Mouse (Mus musculus) naive thymus-derived CD4-positive, alpha-beta T cell, adult 2 months (primary cell): Measurements from ENCODE around the gene N4bp2.
"Not testable (repeated sequence)": the region's sequence is repeated elsewhere in the genome, so short reads cannot be mapped to it uniquely, and the experiment has no call there.

Experiments
- DNase-seq: peaks from one replicate; pipeline ENCODE4 v3.0.0-alpha.2; 2011; ENCODE audit warnings: low read depth

The N4bp2 gene

DNA sequence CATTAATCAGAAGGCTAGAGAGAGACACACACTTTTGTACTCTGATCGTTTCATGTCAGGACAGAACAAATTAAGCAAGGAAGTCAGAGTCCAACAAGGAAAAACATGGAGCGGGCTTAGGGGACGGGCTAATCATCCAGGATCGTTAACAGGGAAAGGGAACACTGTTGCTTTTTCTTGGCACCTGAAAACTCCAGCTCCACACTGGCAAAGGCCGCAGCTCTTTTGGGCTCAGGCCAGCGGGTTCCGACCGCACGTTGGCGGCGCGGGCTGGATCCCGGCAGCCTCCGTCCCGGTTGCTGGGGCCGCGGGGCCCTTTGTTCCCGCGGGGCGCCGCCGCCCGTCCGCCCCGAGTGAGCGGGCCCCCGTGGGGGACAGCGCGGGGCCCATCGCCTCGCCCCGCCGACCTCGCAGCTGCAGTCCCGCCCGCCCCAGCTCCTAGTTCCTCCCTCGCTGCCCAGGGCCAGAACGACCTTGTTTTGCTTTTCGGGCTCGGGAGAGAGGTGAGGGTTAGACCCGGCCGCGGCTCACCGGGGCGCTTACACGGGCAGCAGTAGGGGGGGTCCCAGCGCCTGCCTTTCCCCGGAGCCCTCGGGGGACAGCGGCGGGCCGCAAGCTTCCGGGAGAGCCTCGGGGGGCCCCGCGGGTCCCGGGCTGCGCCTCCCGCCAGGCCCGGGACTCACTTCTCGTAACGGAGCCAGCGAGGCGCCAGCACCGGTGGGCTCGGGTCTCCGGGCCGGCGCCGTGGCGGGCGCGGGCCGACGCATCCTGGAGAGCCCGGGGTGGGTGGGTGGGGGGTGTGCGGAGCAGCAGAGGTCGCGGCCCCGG is at the start of gene N4bp2:
Gene N4bp2 (plus strand): TSS at position 434 of the 828 bp plus-strand sequence.
- peak; percentile 64 for DNase-seq

DNA sequence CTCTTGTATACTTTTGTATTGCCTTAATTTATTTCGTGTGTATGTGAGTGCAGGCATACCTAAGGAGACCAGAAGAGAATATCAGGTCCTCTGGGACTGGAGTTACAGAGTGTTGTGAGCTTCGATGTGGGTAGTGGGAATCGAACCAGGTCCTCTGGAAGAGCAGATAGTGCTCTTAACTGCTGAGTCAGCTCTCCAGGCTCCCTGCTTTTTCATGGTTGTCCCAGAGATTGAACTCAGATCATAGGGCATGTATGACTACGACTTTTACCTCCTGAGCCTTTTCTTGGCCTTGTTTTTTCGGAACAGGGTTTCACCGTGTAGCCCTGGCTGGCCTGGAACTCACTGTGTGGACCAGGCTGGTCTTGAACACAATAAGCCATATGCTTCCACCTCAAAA is 48.2 kb upstream of the N4bp2 start:
- DNase-seq, result no peak

GRCm38 (mm10) chr5:65717063-65717902 is 46.0 kb upstream of the N4bp2 start:
- no peak for DNase-seq

DNA sequence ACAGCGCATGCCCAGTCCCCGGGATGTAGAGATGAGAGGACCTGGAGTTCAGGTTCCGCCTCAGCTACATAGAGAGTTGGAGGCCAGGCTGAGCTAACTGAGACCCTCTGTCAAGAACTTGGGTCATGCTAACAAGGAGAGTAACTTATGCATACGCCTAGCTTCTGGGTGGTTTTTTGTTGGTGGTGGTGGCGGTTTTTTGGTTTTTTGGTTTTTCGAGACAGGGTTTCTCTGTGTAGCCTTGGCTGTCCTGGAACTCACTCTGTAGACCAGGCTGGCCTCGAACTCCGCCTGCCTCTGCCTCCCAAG is 45.5 kb upstream of the N4bp2 start:
- not testable (repeated sequence) for DNase-seq

- no peak for DNase-seq
These were observed 45.0 kb upstream of the N4bp2 start for GRCm38 (mm10) chr5:65718368-65718767.

GRCm38 (mm10) chr5:65724311-65725054 is 38.8 kb upstream of the N4bp2 start:
- DNase-seq, result peak; percentile 85

- DNase-seq, result no peak
These were observed 31.9 kb upstream of the N4bp2 start for GRCm38 (mm10) chr5:65731173-65732007.

DNA sequence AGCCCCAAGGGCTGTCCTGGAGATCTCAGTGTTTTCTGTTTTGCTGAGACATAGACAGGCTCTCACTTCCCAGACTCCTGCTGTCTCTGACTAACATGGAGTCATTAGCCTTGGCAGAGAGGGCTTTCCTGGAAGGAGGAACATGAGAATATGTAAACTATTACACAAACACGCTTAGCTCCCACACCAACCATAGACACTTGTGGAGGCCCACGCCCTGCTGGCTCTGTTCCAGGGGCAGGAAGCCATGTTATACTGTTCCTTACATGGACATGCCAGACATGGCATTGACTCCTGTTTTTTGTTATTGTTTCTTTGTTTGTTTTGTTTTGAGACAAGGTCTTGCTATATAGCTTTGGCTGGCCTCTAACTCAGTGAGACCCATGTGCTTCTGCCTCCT is 27.7 kb upstream of the N4bp2 start:
- DNase-seq, result no peak

DNA sequence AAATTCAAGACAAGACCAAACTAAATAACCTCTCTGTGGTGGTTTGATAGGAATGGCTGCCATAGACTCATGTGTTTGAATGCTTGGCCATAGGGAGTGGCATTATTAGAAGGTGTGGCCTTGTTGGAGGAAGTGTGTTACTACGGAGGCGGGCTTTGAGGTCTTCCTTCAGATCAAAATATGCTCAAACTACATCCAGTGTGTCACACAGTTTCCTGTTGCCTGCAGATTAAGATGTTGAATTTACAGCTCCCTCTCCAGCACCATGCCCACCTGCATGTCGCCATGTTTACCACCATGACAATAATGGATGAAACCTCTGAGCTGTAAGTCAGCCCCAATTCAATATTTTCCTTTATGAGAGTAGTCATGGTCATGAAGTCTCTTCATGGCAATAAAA is 24.0 kb upstream of the N4bp2 start:
- peak; percentile 15 for DNase-seq

DNA sequence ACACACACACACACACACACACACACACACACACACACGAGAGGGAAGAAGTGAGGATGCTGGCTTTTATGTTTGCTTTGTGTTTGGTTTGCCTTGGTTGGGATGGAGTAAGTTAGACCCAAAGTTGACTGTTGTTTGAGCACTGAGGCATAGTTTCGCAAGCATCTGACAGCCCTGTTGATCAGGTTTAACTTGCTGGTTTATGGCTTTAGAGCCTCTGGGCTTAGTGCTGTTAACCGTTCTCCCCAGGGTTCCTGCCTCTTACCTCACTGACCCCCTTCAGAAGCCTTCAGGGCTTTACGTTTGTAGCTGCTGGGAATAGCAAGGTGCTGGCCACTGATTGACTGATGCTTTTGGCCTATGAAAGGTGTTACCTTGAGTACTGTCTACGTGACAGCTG is 16.4 kb upstream of the N4bp2 start:
- DNase-seq, result no peak

DNA sequence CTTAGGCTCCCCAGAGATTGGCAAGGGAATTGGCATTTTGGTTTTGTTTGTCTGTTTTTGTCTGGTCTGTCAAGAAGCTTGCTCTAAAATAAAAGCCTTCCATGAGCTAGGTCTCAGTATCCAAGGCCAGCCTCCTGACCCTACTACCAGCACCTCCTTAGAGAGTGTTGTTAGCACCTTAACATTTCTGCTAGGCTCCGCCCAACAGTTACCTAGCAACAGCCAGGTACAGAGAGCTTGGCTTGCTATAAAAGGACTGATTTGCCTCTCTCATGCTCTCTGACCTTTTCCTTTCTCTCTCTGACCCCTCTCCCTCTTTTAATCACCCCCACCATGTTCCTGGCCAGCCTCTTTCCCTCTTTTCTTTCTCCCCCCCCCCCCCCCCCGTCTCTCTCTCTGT is 14.9 kb upstream of the N4bp2 start:
- no peak for DNase-seq

GRCm38 (mm10) chr5:65748880-65749279 is 14.4 kb upstream of the N4bp2 start:
- DNase-seq, result no peak

DNA sequence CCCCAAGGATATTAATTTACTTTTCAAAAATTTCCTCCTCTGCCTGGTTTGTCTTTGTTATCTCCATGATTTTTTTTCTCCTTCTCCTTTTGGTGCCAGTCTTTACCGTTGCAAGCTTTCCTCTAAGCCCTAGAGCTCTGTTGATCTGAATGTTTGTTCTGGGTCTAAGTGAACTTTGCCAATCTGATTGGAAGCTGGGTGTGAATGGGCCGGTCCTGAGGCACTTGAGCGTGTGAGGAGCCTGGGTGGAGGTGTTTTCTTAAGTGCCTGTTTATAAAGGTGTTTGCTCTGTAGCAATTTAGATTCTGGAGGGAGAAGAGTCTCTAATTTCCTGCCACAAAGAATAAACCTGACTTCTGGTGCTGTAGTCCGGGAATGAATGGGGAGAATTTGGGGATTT is 11.3 kb upstream of the N4bp2 start:
- no peak for DNase-seq

DNA sequence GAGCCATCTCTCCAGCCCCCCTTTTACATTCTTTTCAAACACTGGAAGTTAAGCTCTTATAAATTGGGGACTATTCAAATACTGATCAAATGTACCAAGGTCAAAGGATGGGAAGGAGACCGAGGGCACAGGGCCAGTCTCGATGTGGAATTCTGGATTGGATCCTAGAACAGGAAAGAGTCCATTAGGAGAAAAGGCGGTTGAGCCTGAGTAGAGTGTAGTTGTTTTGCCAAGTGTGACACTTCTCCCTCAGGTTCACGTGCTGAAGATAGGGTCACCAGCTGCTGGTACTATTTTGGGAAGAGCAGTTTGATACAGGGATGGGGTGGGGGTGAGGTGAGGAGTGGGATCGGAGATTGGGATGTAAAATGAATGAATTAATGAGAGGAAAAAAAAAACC is 7.5 kb upstream of the N4bp2 start:
- DNase-seq, result no peak

DNA sequence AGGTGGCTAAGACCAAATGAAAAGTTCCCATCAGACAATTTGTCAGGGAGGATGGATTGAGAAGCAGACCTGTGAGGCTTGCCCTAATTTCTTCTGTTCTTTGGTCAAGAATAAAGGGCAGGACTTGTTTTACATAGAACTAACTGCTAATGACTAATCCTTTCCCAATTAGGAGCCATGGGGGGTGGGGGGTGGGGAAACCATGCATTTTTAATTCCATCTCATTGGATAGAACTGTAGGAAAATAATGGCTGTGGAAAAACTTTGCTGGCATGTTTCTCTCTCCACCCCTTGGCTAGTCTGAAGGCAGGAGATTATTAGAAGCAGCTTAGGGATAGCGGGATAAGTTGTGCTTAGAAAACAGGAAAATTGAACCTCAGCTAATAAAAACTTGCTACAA is 6.2 kb upstream of the N4bp2 start:
- no peak for DNase-seq

GRCm38 (mm10) chr5:65760041-65760440 is 3.3 kb upstream of the N4bp2 start:
- no peak for DNase-seq

- no peak for DNase-seq
These were observed 2.7 kb upstream of the N4bp2 start for GRCm38 (mm10) chr5:65760599-65760998.

- no peak for DNase-seq
These were observed 2.3 kb upstream of the N4bp2 start for GRCm38 (mm10) chr5:65761020-65761419.

DNA sequence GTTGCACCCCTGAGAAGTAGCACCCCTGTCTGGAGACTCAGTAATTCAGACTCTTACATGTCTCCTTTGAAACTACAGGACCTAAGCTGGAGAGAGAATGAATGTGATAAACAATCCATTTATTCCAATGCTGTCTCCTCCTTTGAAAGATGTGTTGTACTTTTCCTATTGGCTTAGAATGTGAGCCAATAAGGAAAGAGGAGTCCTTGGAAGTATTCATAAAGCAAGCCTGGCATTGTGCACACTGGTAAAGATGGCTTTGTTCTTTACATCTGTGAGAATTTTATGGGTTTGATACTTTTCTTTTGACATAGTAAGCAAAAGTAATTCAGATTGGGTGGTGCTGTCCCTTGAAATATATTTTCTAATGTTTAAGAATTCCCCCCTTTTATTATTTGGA is 1.4 kb upstream of the N4bp2 start:
- no peak for DNase-seq

- no peak for DNase-seq
These were observed 635 bp upstream of the N4bp2 start for GRCm38 (mm10) chr5:65762686-65763085.

- DNase-seq, result peak; percentile 85
These were observed 830 bp downstream of the N4bp2 start for GRCm38 (mm10) chr5:65763916-65764785.
